Mouse (Mus musculus) erythroblast, embryonic 14.5 days (primary cell): ENCODE results near the gene Ube2e3.

Source experiments
- GATA1 ChIP-seq: IDR thresholded peaks from 2 replicates; pipeline ENCODE4 v1.6.1; 2012; ENCODE audit warnings: low read length, inconsistent platforms, mixed read lengths
- TAL1 ChIP-seq: IDR thresholded peaks from 3 replicates; pipeline ENCODE4 v1.6.1; 2012; ENCODE audit warnings: low read length, inconsistent platforms, mixed read lengths

DNA sequence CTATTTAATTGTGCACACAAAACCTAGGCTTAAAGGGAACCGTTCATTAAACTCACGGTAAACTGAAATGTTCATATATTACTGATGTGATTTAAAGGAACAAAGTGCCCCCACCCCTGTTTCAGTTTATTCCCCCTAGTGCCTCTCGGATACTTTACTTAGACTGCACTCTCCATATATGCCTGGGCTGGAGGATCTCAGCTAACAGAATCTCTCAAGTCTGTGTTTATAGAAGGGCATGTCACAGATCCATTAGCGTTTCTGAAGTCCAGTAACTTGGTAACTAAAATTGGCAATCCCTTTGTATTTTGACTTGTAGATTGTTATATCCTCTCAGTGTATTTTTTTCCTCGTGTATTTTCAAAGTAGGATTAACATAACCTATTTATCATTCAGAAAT, 60.2 kb downstream of the Ube2e3 start:
- TF ChIP-seq GATA1 (no peak), TAL1 (no peak)
